8 mouse cellular contexts compared by ENCODE assay signal in genomic region chr5:124539905-124540304, GRCm38 (mm10). TPM values are rescaled to one million over a fixed set of nuclear protein-coding genes. Genes with fewer than 3 reads are reported as not detected.
DNase-seq lines count a peak whose midpoint lies in the region; ATAC-seq lines count a peak whose summit lies in the region.

No protein-coding gene starts in this region.

- H3K4me2 ChIP-seq in lung, embryonic 16.5 days (ENCODE audit: low read depth, low read length), result peak overlapping the region; percentile 55
- H3K4me2 ChIP-seq in forebrain, embryonic 13.5 days, result peak overlapping the region; percentile 49
- peak overlapping the region; percentile 45 for H3K4me2 ChIP-seq in limb, embryonic 12.5 days
- H3K4me2 ChIP-seq in neural tube, embryonic 15.5 days, result peak overlapping the region; percentile 50

- peak overlapping the region; percentile 78 for H3K4me3 ChIP-seq in lung, embryonic 16.5 days (ENCODE audit: low read length)
- H3K4me3 ChIP-seq in forebrain, embryonic 13.5 days, result peak overlapping the region; percentile 94; the same call in 1 of the 2 replicates
- peak overlapping the region; percentile 98 for H3K4me3 ChIP-seq in limb, embryonic 12.5 days (replicated peaks)
- H3K4me3 ChIP-seq in neural tube, embryonic 15.5 days (replicated peaks), result peak overlapping the region; percentile 93

- intact Hi-C loops in left cerebral cortex, postnatal 4 days (cut with DNase I), result loop anchor here (5.0 kb wide), 2 partner anchors 108 to 183 kb away; no protein-coding TSS in a partner anchor

- ATAC-seq in lung, embryonic 16.5 days (ENCODE audit: low read depth), result no peak
- no peak for ATAC-seq in forebrain, embryonic 13.5 days
- ATAC-seq in limb, embryonic 12.5 days (ENCODE audit: insufficient number of reproducible peaks, insufficient read depth, low FRiP score, low TSS enrichment, low read depth), result no peak
- ATAC-seq in neural tube, embryonic 15.5 days (ENCODE audit: low FRiP score), result no peak; the same call in 1 of the 2 replicates

- H3K9me3 ChIP-seq in lung, embryonic 16.5 days (ENCODE audit: control insufficient read depth, low read length), result no peaks in the 10 kb centered on the region
- no peaks in the 10 kb centered on the region for H3K9me3 ChIP-seq in forebrain, embryonic 13.5 days (replicated peaks)
- no peaks in the 10 kb centered on the region for H3K9me3 ChIP-seq in limb, embryonic 12.5 days
- no peaks in the 10 kb centered on the region for H3K9me3 ChIP-seq in neural tube, embryonic 15.5 days (replicated peaks)

- 0 out of 2 replicates have a peak overlapping the region, but pooled peaks have one; percentile 75 for H3K27ac ChIP-seq in lung, embryonic 16.5 days (ENCODE audit: low read length)
- no peak overlapping the region for H3K27ac ChIP-seq in forebrain, embryonic 13.5 days
- peak overlapping the region; percentile 62; the same call in 1 of the 2 replicates for H3K27ac ChIP-seq in limb, embryonic 12.5 days
- H3K27ac ChIP-seq in neural tube, embryonic 15.5 days (replicated peaks), result peak overlapping the region; percentile 83

- H3K9ac ChIP-seq in lung, embryonic 16.5 days (ENCODE audit: low read length), result no peak overlapping the region
- H3K9ac ChIP-seq in forebrain, embryonic 13.5 days, result 0 out of 2 replicates have a peak overlapping the region, but pooled peaks have one; percentile 87
- H3K9ac ChIP-seq in limb, embryonic 12.5 days (replicated peaks), result no peak overlapping the region
- no peak overlapping the region for H3K9ac ChIP-seq in neural tube, embryonic 15.5 days (replicated peaks)

- DNase-seq in lung, adult 18-20 months, result no peak
- DNase-seq in embryo, embryonic 10 days (ENCODE audit: low spot score), result no peak
- no peak for DNase-seq in left cerebral cortex, postnatal 4 days
- DNase-seq in cerebellum, postnatal 10 days, result no peak

- H3K27me3 ChIP-seq in lung, embryonic 16.5 days (ENCODE audit: control insufficient read depth, insufficient read depth, low read depth, low read length), result no peaks in the 10 kb centered on the region
- no peaks in the 10 kb centered on the region for H3K27me3 ChIP-seq in forebrain, embryonic 13.5 days
- 0 out of 2 replicates have a peak, but pooled peaks cover 6% of the 10 kb centered on the region for H3K27me3 ChIP-seq in limb, embryonic 12.5 days
- H3K27me3 ChIP-seq in neural tube, embryonic 15.5 days (replicated peaks), result no peaks in the 10 kb centered on the region

- peaks cover 23% of the 10 kb centered on the region for H3K4me1 ChIP-seq in lung, embryonic 16.5 days (replicated peaks; ENCODE audit: control insufficient read depth, insufficient read depth, low read length)
- H3K4me1 ChIP-seq in forebrain, embryonic 13.5 days, result peaks cover 20% of the 10 kb centered on the region
- H3K4me1 ChIP-seq in limb, embryonic 12.5 days (replicated peaks), result peaks cover 18% of the 10 kb centered on the region
- peaks cover 28% of the 10 kb centered on the region for H3K4me1 ChIP-seq in neural tube, embryonic 15.5 days

- 70% methylated on average over 4 of the region's 4 CpGs for WGBS in lung, embryonic 16.5 days
- WGBS in forebrain, embryonic 13.5 days, result 69% methylated on average over 4 of the region's 4 CpGs
- 75% methylated on average over 4 of the region's 4 CpGs for WGBS in limb, embryonic 12.5 days
- 76% methylated on average over 4 of the region's 4 CpGs for WGBS in neural tube, embryonic 15.5 days

- peaks cover 13% of the 10 kb centered on the region for H3K36me3 ChIP-seq in lung, embryonic 16.5 days (ENCODE audit: control insufficient read depth, insufficient read depth, low read length)
- peaks cover 20% of the 10 kb centered on the region for H3K36me3 ChIP-seq in forebrain, embryonic 13.5 days (ENCODE audit: poor library complexity, severe bottlenecking)
- H3K36me3 ChIP-seq in limb, embryonic 12.5 days, result peaks cover 20% of the 10 kb centered on the region
- H3K36me3 ChIP-seq in neural tube, embryonic 15.5 days, result peaks cover 18% of the 10 kb centered on the region

RNA-seq across cellular contexts. Expression of gene Tmed2, which starts 0.6 kb away (rescaled TPM):
- polyA plus RNA-seq in lung, embryonic 16.5 days (2015; fragmentation: Nextera tagmentation; extraction: Ambion mirVana), result 599 and 611 TPM in 2 replicates
- polyA plus RNA-seq in forebrain, embryonic 13.5 days (2015; fragmentation: Nextera tagmentation; extraction: Ambion mirVana), result 378 and 389 TPM in 2 replicates
- polyA plus RNA-seq in limb, embryonic 12.5 days (2016; fragmentation: Nextera tagmentation; extraction: Ambion mirVana), result 484 and 497 TPM in 2 replicates
- polyA plus RNA-seq in neural tube, embryonic 15.5 days (2015; fragmentation: Nextera tagmentation; extraction: Ambion mirVana), result 336 and 384 TPM in 2 replicates
- total RNA-seq in left cerebral cortex, postnatal 4 days (2021), result 100 to 1,000 TPM; 119 to 123 TPM

RNA-seq across cellular contexts. Expression of gene Rilpl1, which starts 8.7 kb away (rescaled TPM):
- 17.1 and 18.6 TPM in 2 replicates for polyA plus RNA-seq in lung, embryonic 16.5 days (2015; fragmentation: Nextera tagmentation; extraction: Ambion mirVana)
- polyA plus RNA-seq in forebrain, embryonic 13.5 days (2015; fragmentation: Nextera tagmentation; extraction: Ambion mirVana), result 10.4 and 10.6 TPM in 2 replicates
- 27.5 and 31.5 TPM in 2 replicates for polyA plus RNA-seq in limb, embryonic 12.5 days (2016; fragmentation: Nextera tagmentation; extraction: Ambion mirVana)
- polyA plus RNA-seq in neural tube, embryonic 15.5 days (2015; fragmentation: Nextera tagmentation; extraction: Ambion mirVana), result 14.3 and 14.6 TPM in 2 replicates
- 10 to 100 TPM; 15.0 to 16.6 TPM for total RNA-seq in left cerebral cortex, postnatal 4 days (2021)

RNA-seq across cellular contexts. Expression of gene Ddx55, which starts 12.8 kb away (rescaled TPM):
- 11.2 and 12.0 TPM in 2 replicates for polyA plus RNA-seq in lung, embryonic 16.5 days (2015; fragmentation: Nextera tagmentation; extraction: Ambion mirVana)
- polyA plus RNA-seq in forebrain, embryonic 13.5 days (2015; fragmentation: Nextera tagmentation; extraction: Ambion mirVana), result 23.3 and 25.5 TPM in 2 replicates
- polyA plus RNA-seq in limb, embryonic 12.5 days (2016; fragmentation: Nextera tagmentation; extraction: Ambion mirVana), result 18.5 and 19.9 TPM in 2 replicates
- polyA plus RNA-seq in neural tube, embryonic 15.5 days (2015; fragmentation: Nextera tagmentation; extraction: Ambion mirVana), result 24.9 and 28.1 TPM in 2 replicates
- 10 to 100 TPM; 27.5 to 30.8 TPM for total RNA-seq in left cerebral cortex, postnatal 4 days (2021)

RNA-seq across cellular contexts. Expression of gene Eif2b1, which starts 39.0 kb away (rescaled TPM):
- polyA plus RNA-seq in lung, embryonic 16.5 days (2015; fragmentation: Nextera tagmentation; extraction: Ambion mirVana), result 68.8 and 71.1 TPM in 2 replicates
- 72.8 and 74.4 TPM in 2 replicates for polyA plus RNA-seq in forebrain, embryonic 13.5 days (2015; fragmentation: Nextera tagmentation; extraction: Ambion mirVana)
- polyA plus RNA-seq in limb, embryonic 12.5 days (2016; fragmentation: Nextera tagmentation; extraction: Ambion mirVana), result 71.2 and 74.7 TPM in 2 replicates
- polyA plus RNA-seq in neural tube, embryonic 15.5 days (2015; fragmentation: Nextera tagmentation; extraction: Ambion mirVana), result 58.1 and 65.3 TPM in 2 replicates
- 10 to 100 TPM; 44.4 to 46.9 TPM for total RNA-seq in left cerebral cortex, postnatal 4 days (2021)

RNA-seq across cellular contexts. Expression of gene Gtf2h3, which starts 39.0 kb away (rescaled TPM):
- polyA plus RNA-seq in lung, embryonic 16.5 days (2015; fragmentation: Nextera tagmentation; extraction: Ambion mirVana), result 52.1 and 54.4 TPM in 2 replicates
- polyA plus RNA-seq in forebrain, embryonic 13.5 days (2015; fragmentation: Nextera tagmentation; extraction: Ambion mirVana), result 64.7 and 66.9 TPM in 2 replicates
- polyA plus RNA-seq in limb, embryonic 12.5 days (2016; fragmentation: Nextera tagmentation; extraction: Ambion mirVana), result 86.6 and 90.0 TPM in 2 replicates
- 39.5 and 46.0 TPM in 2 replicates for polyA plus RNA-seq in neural tube, embryonic 15.5 days (2015; fragmentation: Nextera tagmentation; extraction: Ambion mirVana)
- total RNA-seq in left cerebral cortex, postnatal 4 days (2021), result 10 to 100 TPM; 36.3 to 37.1 TPM
